Mouse (Mus musculus): ENCODE data around the gene Dusp10. TPM values are rescaled to one million over a fixed set of nuclear protein-coding genes. Genes with fewer than 3 reads are reported as not detected.

Gene Dusp10
- polyA plus RNA-seq, 1 experiment from 2014 or later: 6.7 TPM

- H3K36me3 ChIP-seq: no peaks in the 10 kb centered on the region
- no peak overlapping the region for H3K4me3 ChIP-seq
- H3K4me1 ChIP-seq (replicated peaks): peaks cover 1% of the 10 kb centered on the region; the same call in 1 of the 2 replicates
- H3K27ac ChIP-seq: no peak overlapping the region
- WGBS: 87% methylated on average over 3 of the region's 3 CpGs
- DNase-seq (ENCODE audit: low spot score): no peak
- no peaks in the 10 kb centered on the region for H3K9me3 ChIP-seq
- no peaks in the 10 kb centered on the region for H3K27me3 ChIP-seq (ENCODE audit: insufficient read depth, poor library complexity, severe bottlenecking)
These were observed 989 bp downstream of the Dusp10 start for GRCm38 (mm10) chr1:184014091-184014490.

- DNase-seq (ENCODE audit: low spot score): no peak
- Histone ChIP-seq H3K4me3 (no peak overlapping the region), H3K27me3 (ENCODE audit: insufficient read depth, poor library complexity, severe bottlenecking) (no peaks in the 10 kb centered on the region), H3K36me3 (no peaks in the 10 kb centered on the region), H3K4me1 (replicated peaks) (peaks cover 8% of the 10 kb centered on the region; the same call in 1 of the 2 replicates), H3K27ac (no peak overlapping the region), H3K9me3 (no peaks in the 10 kb centered on the region)
- 79% methylated on average over 10 of the region's 10 CpGs for WGBS
These were observed 3.1 kb downstream of the Dusp10 start for GRCm38 (mm10) chr1:184015995-184016730.

- whole genome bisulfite sequencing: 87% methylated on average over 2 of the region's 2 CpGs
- no peak for DNase-seq (ENCODE audit: low spot score)
- Histone ChIP-seq H3K4me1 (replicated peaks) (peaks cover 8% of the 10 kb centered on the region; the same call in 1 of the 2 replicates), H3K4me3 (no peak overlapping the region), H3K36me3 (no peaks in the 10 kb centered on the region), H3K27me3 (ENCODE audit: insufficient read depth, poor library complexity, severe bottlenecking) (no peaks in the 10 kb centered on the region), H3K27ac (no peak overlapping the region), H3K9me3 (no peaks in the 10 kb centered on the region)
These were observed 4.5 kb downstream of the Dusp10 start for GRCm38 (mm10) chr1:184017606-184018005.

DNA sequence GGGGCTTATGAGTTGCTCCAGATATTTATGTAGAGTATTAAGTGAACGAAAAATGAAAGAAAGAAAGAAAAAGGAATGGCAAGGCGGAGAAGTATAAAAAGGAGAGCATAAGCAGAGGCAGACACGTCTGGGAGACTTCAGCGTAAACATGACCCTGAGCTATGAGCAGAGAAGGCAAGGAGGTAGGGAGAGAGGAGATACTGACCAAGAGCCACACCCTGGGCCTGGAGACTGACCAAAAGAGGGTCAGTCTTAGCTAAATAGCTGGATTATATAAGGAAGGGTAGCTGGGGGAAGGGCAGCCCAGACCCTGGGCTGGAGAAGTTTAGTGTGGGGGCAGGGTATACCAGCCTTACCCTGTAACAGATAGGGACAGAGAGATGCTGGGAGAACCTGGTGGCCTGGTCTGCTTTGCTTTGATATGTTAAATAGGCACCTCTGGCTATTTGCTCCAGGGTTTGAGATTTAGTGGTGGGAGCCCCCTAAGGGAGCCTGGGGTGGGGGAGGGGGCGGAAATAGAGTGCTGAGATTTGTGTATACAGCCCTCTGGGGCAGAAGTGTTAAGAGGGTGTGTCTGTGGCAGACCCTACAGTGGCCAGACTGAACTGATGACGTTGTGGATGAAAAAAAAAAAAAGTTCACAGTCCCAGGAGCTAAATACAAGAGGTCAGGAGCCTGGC is 6.1 kb downstream of the Dusp10 start:
- Histone ChIP-seq H3K9me3 (no peaks in the 10 kb centered on the region), H3K36me3 (no peaks in the 10 kb centered on the region), H3K27me3 (ENCODE audit: insufficient read depth, poor library complexity, severe bottlenecking) (no peaks in the 10 kb centered on the region), H3K27ac (0 out of 2 replicates have a peak overlapping the region, but pooled peaks have one; percentile 35), H3K4me1 (replicated peaks) (peaks cover 8% of the 10 kb centered on the region; the same call in 1 of the 2 replicates), H3K4me3 (no peak overlapping the region)
- WGBS: 52% methylated on average over 6 of the region's 6 CpGs
- no peak for DNase-seq (ENCODE audit: low spot score)

DNA sequence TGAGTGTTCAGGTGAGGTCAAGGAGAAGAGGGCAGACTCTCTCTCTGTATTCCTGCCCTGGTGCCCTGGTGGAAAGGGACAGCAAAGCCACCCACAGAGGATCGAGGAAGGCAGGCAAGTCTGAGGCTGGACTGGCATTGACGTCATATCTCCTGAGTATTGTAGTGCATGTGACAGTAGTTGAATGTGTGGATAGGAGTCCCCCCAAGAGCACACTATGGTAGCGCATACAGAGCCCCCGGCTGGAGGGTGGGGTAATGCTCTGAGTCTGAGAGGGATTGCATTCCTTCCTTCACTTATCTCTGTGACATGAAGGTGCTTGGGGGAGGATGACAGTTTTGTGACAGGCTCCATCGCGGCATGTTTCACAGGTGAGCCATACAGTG is 6.6 kb downstream of the Dusp10 start:
- Histone ChIP-seq H3K9me3 (no peaks in the 10 kb centered on the region), H3K27me3 (ENCODE audit: insufficient read depth, poor library complexity, severe bottlenecking) (no peaks in the 10 kb centered on the region), H3K27ac (no peak overlapping the region), H3K4me1 (replicated peaks) (peaks cover 8% of the 10 kb centered on the region; the same call in 1 of the 2 replicates), H3K36me3 (no peaks in the 10 kb centered on the region), H3K4me3 (no peak overlapping the region)
- 45% methylated on average over 6 of the region's 6 CpGs for WGBS
- DNase-seq (ENCODE audit: low spot score): no peak

GRCm38 (mm10) chr1:184023971-184024370 is 10.9 kb downstream of the Dusp10 start:
- no peak for DNase-seq (ENCODE audit: low spot score)
- no peak overlapping the region for H3K4me3 ChIP-seq
- 48% methylated on average over 2 of the region's 2 CpGs for WGBS
- H3K36me3 ChIP-seq: no peaks in the 10 kb centered on the region
- no peak overlapping the region for H3K27ac ChIP-seq
- H3K9me3 ChIP-seq: no peaks in the 10 kb centered on the region
- peaks cover 8% of the 10 kb centered on the region; the same call in 1 of the 2 replicates for H3K4me1 ChIP-seq (replicated peaks)
- no peaks in the 10 kb centered on the region for H3K27me3 ChIP-seq (ENCODE audit: insufficient read depth, poor library complexity, severe bottlenecking)

GRCm38 (mm10) chr1:184024631-184025030 is 11.5 kb downstream of the Dusp10 start:
- Histone ChIP-seq H3K27ac (no peak overlapping the region), H3K4me3 (no peak overlapping the region), H3K27me3 (ENCODE audit: insufficient read depth, poor library complexity, severe bottlenecking) (no peaks in the 10 kb centered on the region), H3K9me3 (no peaks in the 10 kb centered on the region), H3K4me1 (replicated peaks) (peaks cover 2% of the 10 kb centered on the region; the same call in 1 of the 2 replicates), H3K36me3 (no peaks in the 10 kb centered on the region)
- 92% methylated on average over 2 of the region's 2 CpGs for WGBS
- DNase-seq (ENCODE audit: low spot score): no peak

DNA sequence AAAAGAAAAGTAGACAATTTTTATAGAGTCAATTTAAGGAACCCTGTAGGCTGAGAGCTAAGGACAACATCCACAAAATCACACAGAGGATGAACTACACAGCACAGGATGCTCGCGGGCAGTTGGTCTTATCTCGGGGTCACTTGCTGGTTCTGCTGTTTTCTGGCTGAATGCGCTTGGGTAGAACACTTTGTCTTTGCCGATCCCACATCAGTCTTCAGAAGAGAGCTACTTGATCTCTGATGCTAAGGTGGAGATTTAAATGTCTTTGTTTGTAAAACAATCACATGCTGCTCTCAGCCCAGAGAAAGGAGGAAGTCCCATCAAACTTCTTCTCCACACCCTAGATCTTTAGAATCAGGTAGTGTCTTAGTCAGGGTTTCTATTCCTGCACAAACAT is 12.0 kb downstream of the Dusp10 start:
- WGBS: 94% methylated on average over 5 of the region's 5 CpGs
- DNase-seq (ENCODE audit: low spot score): no peak
- Histone ChIP-seq H3K27me3 (ENCODE audit: insufficient read depth, poor library complexity, severe bottlenecking) (no peaks in the 10 kb centered on the region), H3K36me3 (no peaks in the 10 kb centered on the region), H3K4me3 (no peak overlapping the region), H3K27ac (no peak overlapping the region), H3K9me3 (no peaks in the 10 kb centered on the region), H3K4me1 (replicated peaks) (no peaks in the 10 kb centered on the region)

- H3K27me3 ChIP-seq (ENCODE audit: insufficient read depth, poor library complexity, severe bottlenecking): no peaks in the 10 kb centered on the region
- no peak for DNase-seq (ENCODE audit: low spot score)
- WGBS: 82% methylated on average over 3 of the region's 3 CpGs
These were observed 13.9 kb downstream of the Dusp10 start for GRCm38 (mm10) chr1:184027039-184027438.

DNA sequence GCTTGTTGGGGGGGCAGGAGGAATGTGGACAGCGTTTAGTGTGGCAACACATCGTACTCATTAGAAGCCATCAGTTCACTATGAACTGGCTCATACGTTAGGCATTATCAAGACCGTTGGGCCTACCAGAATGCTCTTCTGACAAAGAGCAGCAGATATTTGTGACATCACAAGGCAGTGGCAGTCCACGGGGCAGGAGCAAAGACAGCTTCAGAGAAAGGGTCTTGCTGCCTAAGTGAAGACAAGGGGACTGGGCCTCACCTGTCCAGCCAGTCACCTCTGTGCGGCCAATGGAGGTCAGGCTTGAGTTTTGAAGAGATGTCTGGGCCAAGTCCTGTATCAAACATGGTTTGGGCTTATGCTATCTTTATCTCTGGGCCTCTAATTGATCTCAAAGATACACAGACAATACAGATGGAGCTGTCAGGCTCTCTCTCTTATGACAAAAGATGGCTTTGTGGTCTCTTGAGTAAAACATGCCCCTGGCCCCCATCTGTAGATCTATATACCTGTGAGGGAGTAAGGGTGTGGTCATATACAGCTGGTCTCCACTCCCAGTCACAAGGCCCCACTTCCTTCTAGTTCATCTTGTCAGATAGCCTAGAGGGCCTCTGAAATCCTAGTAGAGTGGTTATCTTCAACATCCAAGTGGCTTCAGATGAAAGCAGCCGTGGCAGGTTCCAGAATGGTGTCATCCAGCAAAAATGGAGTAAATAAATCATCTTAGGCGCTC is 17.1 kb downstream of the Dusp10 start:
- H3K27me3 ChIP-seq (ENCODE audit: insufficient read depth, poor library complexity, severe bottlenecking): no peaks in the 10 kb centered on the region
- no peak overlapping the region for H3K4me3 ChIP-seq
- no peak overlapping the region for H3K27ac ChIP-seq
- WGBS: 89% methylated on average over 8 of the region's 8 CpGs
- peaks cover 15% of the 10 kb centered on the region for H3K4me1 ChIP-seq (replicated peaks)
- no peak for DNase-seq (ENCODE audit: low spot score)
- H3K36me3 ChIP-seq: no peaks in the 10 kb centered on the region
- H3K9me3 ChIP-seq: no peaks in the 10 kb centered on the region

More at GRCm38 (mm10) chr1:184027039-184027438, 13.9 kb downstream of the Dusp10 start:
- Histone ChIP-seq H3K9me3 (no peaks in the 10 kb centered on the region), H3K27ac (no peak overlapping the region), H3K4me3 (no peak overlapping the region), H3K4me1 (replicated peaks) (no peaks in the 10 kb centered on the region), H3K36me3 (no peaks in the 10 kb centered on the region)

GRCm38 (mm10) chr1:184032682-184033389 is 19.7 kb downstream of the Dusp10 start:
- H3K4me3 ChIP-seq: peak overlapping the region; percentile 85
- peak overlapping the region; percentile 99 for H3K27ac ChIP-seq
- H3K4me1 ChIP-seq (replicated peaks): peaks cover 34% of the 10 kb centered on the region
- no peak for DNase-seq (ENCODE audit: low spot score)
- 0 out of 2 replicates have a peak, but pooled peaks cover 3% of the 10 kb centered on the region for H3K27me3 ChIP-seq (ENCODE audit: insufficient read depth, poor library complexity, severe bottlenecking)
- H3K36me3 ChIP-seq: peaks cover 11% of the 10 kb centered on the region
- H3K9me3 ChIP-seq: no peaks in the 10 kb centered on the region
- WGBS: 20% methylated on average over 19 of the region's 19 CpGs

DNA sequence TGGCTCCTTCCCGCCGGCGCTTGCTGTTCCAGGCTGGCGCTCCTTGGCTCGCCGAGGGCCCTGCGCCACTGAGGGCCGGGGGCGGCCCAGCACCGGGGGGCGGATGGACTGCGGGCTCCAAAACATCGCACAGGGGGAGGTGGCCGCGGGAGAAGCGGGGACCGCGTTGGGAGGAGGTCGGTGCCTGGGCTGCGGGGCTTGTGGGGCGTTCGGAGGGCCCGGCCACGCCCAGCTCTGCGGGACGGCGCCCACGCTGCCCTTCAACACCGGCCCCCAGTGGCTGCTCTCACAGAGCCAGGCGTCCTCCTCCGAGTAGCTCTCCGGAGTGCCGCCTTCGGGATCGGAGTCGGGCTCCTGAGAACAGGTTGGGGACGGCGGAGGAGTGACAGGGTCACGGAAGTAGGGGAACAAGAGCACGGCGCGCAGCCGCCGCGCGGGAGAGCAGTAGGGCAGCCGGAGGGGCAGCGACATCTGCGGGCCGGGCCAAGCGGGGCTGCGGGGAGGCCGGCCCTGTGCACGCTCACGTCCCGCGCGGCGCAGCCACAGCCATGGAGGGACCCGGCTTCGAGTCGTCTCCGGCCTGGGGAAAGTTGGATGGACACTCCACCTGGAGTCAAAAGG is 20.4 kb downstream of the Dusp10 start:
- H3K9me3 ChIP-seq: no peaks in the 10 kb centered on the region
- no peak for DNase-seq (ENCODE audit: low spot score)
- H3K36me3 ChIP-seq: peaks cover 15% of the 10 kb centered on the region
- H3K27ac ChIP-seq: peak overlapping the region; percentile 99
- 0 out of 2 replicates have a peak, but pooled peaks cover 3% of the 10 kb centered on the region for H3K27me3 ChIP-seq (ENCODE audit: insufficient read depth, poor library complexity, severe bottlenecking)
- WGBS: under 1% methylated on average over 63 of the region's 63 CpGs
- H3K4me3 ChIP-seq: peak overlapping the region; percentile 85
- H3K4me1 ChIP-seq (replicated peaks): peaks cover 34% of the 10 kb centered on the region
